Mouse (Mus musculus) testis, postnatal 14 days (tissue): ENCODE measurements around the gene Aqp2.
A peak's percentile ranks its signal among the peaks of the same experiment; 100 is the strongest.

ENCODE experiments used
- DNase-seq: peaks from one replicate; pipeline ENCODE4 v3.0.0; 2021; ENCODE audit warnings: low spot score

Aqp2 gene

GRCm38 (mm10) chr15:99590429-99591084 lies 11.7 kb downstream of the Aqp2 start, which contains the start of gene Aqp5:
Aqp5 (plus strand) TSS chr15:99590782.
- no peak for DNase-seq

GRCm38 (mm10) chr15:99592177-99592576 lies 13.3 kb downstream of the Aqp2 start:
- DNase-seq: no peak

GRCm38 (mm10) chr15:99592877-99593276 lies 14.0 kb downstream of the Aqp2 start:
- no peak for DNase-seq

GRCm38 (mm10) chr15:99594951-99595350 lies 16.1 kb downstream of the Aqp2 start:
- no peak for DNase-seq

- DNase-seq: peak; percentile 81
These were observed 17.3 kb downstream of the Aqp2 start for GRCm38 (mm10) chr15:99596056-99596687.

GRCm38 (mm10) chr15:99596841-99597240 lies 18.0 kb downstream of the Aqp2 start:
- no peak for DNase-seq

GRCm38 (mm10) chr15:99597596-99597995 lies 18.7 kb downstream of the Aqp2 start:
- DNase-seq: no peak

GRCm38 (mm10) chr15:99599245-99600070 lies 20.6 kb downstream of the Aqp2 start:
- no peak for DNase-seq

GRCm38 (mm10) chr15:99600986-99601822 lies 22.3 kb downstream of the Aqp2 start, which contains the start of gene Aqp6:
Aqp6 (plus strand) TSS chr15:99601400.
- no peak for DNase-seq

GRCm38 (mm10) chr15:99601823-99602120 lies 22.9 kb downstream of the Aqp2 start:
- peak; percentile 82 for DNase-seq

- DNase-seq: no peak
These were observed 23.5 kb downstream of the Aqp2 start for GRCm38 (mm10) chr15:99602206-99602820.

- no peak for DNase-seq
These were observed 24.4 kb downstream of the Aqp2 start for GRCm38 (mm10) chr15:99603216-99603615.

GRCm38 (mm10) chr15:99605595-99605994 lies 26.7 kb downstream of the Aqp2 start:
- no peak for DNase-seq

- no peak for DNase-seq
These were observed 27.7 kb downstream of the Aqp2 start for GRCm38 (mm10) chr15:99606515-99606914.

- no peak for DNase-seq
These were observed 28.7 kb downstream of the Aqp2 start for GRCm38 (mm10) chr15:99607388-99608113.

- DNase-seq: no peak
These were observed 29.7 kb downstream of the Aqp2 start for GRCm38 (mm10) chr15:99608382-99609125.

- DNase-seq: no peak
These were observed 32.7 kb downstream of the Aqp2 start for GRCm38 (mm10) chr15:99611563-99611962.

- no peak for DNase-seq
These were observed 35.4 kb downstream of the Aqp2 start for GRCm38 (mm10) chr15:99614273-99614672.

GRCm38 (mm10) chr15:99614753-99615152 lies 35.9 kb downstream of the Aqp2 start:
- DNase-seq: no peak

- no peak for DNase-seq
These were observed 36.4 kb downstream of the Aqp2 start for GRCm38 (mm10) chr15:99615246-99615645.
